Mouse (Mus musculus): ENCODE measurements around the gene Tmod1. TPM values are rescaled to one million over a fixed set of nuclear protein-coding genes. Genes with fewer than 3 reads are reported as not detected.

Gene Tmod1
- polyA plus RNA-seq, 1 experiment from 2014 or later, result 4.7 TPM

GRCm38 (mm10) chr4:46129311-46130004 is 90.7 kb downstream of the Tmod1 start:
- Histone ChIP-seq H3K4me1 (replicated peaks; ENCODE audit: control insufficient read depth, insufficient read depth, low read length) (no peaks in the 10 kb centered on the region), H3K9ac (ENCODE audit: low read depth, low read length) (no peak overlapping the region), H3K27me3 (replicated peaks; ENCODE audit: control insufficient read depth, insufficient read depth, low read length) (no peaks in the 10 kb centered on the region), H3K9me3 (ENCODE audit: control insufficient read depth) (no peaks in the 10 kb centered on the region), H3K4me2 (replicated peaks; ENCODE audit: low read depth) (no peak overlapping the region), H3K27ac (ENCODE audit: low read depth, low read length) (no peak overlapping the region), H3K4me3 (ENCODE audit: low read depth, low read length) (no peak overlapping the region), H3K36me3 (ENCODE audit: control insufficient read depth, insufficient read depth) (peaks cover 76% of the 10 kb centered on the region)
- no peak for ATAC-seq
- TF ChIP-seq CTCF (IDR thresholded peaks at IDR 0.05; ENCODE audit: low read depth), result no peak
- WGBS, result 92% methylated on average over 8 of the region's 8 CpGs

GRCm38 (mm10) chr4:46130221-46130620 is 91.5 kb downstream of the Tmod1 start:
- no peak for ATAC-seq
- H3K4me3 ChIP-seq (ENCODE audit: low read depth, low read length), result no peak overlapping the region
- H3K36me3 ChIP-seq (ENCODE audit: control insufficient read depth, insufficient read depth), result peaks cover 73% of the 10 kb centered on the region
- no peaks in the 10 kb centered on the region for H3K4me1 ChIP-seq (replicated peaks; ENCODE audit: control insufficient read depth, insufficient read depth, low read length)
- H3K27me3 ChIP-seq (replicated peaks; ENCODE audit: control insufficient read depth, insufficient read depth, low read length), result no peaks in the 10 kb centered on the region
- H3K9me3 ChIP-seq (ENCODE audit: control insufficient read depth), result no peaks in the 10 kb centered on the region
- TF ChIP-seq CTCF (IDR thresholded peaks at IDR 0.05; ENCODE audit: low read depth), result peak; percentile 86
- H3K4me2 ChIP-seq (replicated peaks; ENCODE audit: low read depth), result no peak overlapping the region
- H3K9ac ChIP-seq (ENCODE audit: low read depth, low read length), result no peak overlapping the region
- no peak overlapping the region for H3K27ac ChIP-seq (ENCODE audit: low read depth, low read length)
- WGBS, result 64% methylated on average over 3 of the region's 3 CpGs

GRCm38 (mm10) chr4:46131791-46132190 is 93.1 kb downstream of the Tmod1 start:
- WGBS, result 84% methylated on average over 6 of the region's 6 CpGs
- H3K4me2 ChIP-seq (replicated peaks; ENCODE audit: low read depth), result no peak overlapping the region
- no peaks in the 10 kb centered on the region for H3K27me3 ChIP-seq (replicated peaks; ENCODE audit: control insufficient read depth, insufficient read depth, low read length)
- no peak for ATAC-seq
- no peaks in the 10 kb centered on the region; the same call in 1 of the 2 replicates for H3K4me1 ChIP-seq (replicated peaks; ENCODE audit: control insufficient read depth, insufficient read depth, low read length)
- H3K27ac ChIP-seq (ENCODE audit: low read depth, low read length), result no peak overlapping the region
- peaks cover 63% of the 10 kb centered on the region for H3K36me3 ChIP-seq (ENCODE audit: control insufficient read depth, insufficient read depth)
- no peak overlapping the region for H3K9ac ChIP-seq (ENCODE audit: low read depth, low read length)
- H3K9me3 ChIP-seq (ENCODE audit: control insufficient read depth), result no peaks in the 10 kb centered on the region
- no peak for TF ChIP-seq CTCF (IDR thresholded peaks at IDR 0.05; ENCODE audit: low read depth)
- no peak overlapping the region for H3K4me3 ChIP-seq (ENCODE audit: low read depth, low read length)

- 3% methylated on average over 17 of the region's 17 CpGs for WGBS
- H3K36me3 ChIP-seq (ENCODE audit: control insufficient read depth, insufficient read depth), result peaks cover 20% of the 10 kb centered on the region
- peak; percentile 48; the same call in 1 of the 2 replicates for ATAC-seq
These were observed 99.0 kb downstream of the Tmod1 start for GRCm38 (mm10) chr4:46137629-46138286.

GRCm38 (mm10) chr4:46138287-46139222 is 99.8 kb downstream of the Tmod1 start, which contains the start of the genes Ncbp1 and Tstd2:
Gene Ncbp1 (plus strand): TSS chr4:46138613.
Gene Tstd2 (minus strand): TSS chr4:46138694.
- Histone ChIP-seq H3K4me1 (replicated peaks; ENCODE audit: control insufficient read depth, insufficient read depth, low read length) (no peaks in the 10 kb centered on the region; the same call in 1 of the 2 replicates), H3K27ac (ENCODE audit: low read depth, low read length) (peak within 1 kb of the TSS; percentile 99), H3K4me2 (replicated peaks; ENCODE audit: low read depth) (peak within 1 kb of the TSS; percentile 74), H3K9ac (ENCODE audit: low read depth, low read length) (peak within 1 kb of the TSS; percentile 88), H3K27me3 (replicated peaks; ENCODE audit: control insufficient read depth, insufficient read depth, low read length) (no peaks in the 10 kb centered on the region), H3K4me3 (ENCODE audit: low read depth, low read length) (peak within 1 kb of the TSS; percentile 92), H3K9me3 (ENCODE audit: control insufficient read depth) (no peaks in the 10 kb centered on the region), H3K36me3 (ENCODE audit: control insufficient read depth, insufficient read depth) (peaks cover 17% of the 10 kb centered on the region)
- TF ChIP-seq CTCF (IDR thresholded peaks at IDR 0.05; ENCODE audit: low read depth), result 0 out of 2 replicates have a peak, but pooled peaks have one; percentile 2
- WGBS, result under 1% methylated on average over 88 of the region's 90 CpGs
- peak; percentile 89 for ATAC-seq

More at GRCm38 (mm10) chr4:46137629-46138286, 99.0 kb downstream of the Tmod1 start:
- Histone ChIP-seq H3K27me3 (replicated peaks; ENCODE audit: control insufficient read depth, insufficient read depth, low read length) (no peaks in the 10 kb centered on the region), H3K4me1 (replicated peaks; ENCODE audit: control insufficient read depth, insufficient read depth, low read length) (no peaks in the 10 kb centered on the region; the same call in 1 of the 2 replicates), H3K4me2 (replicated peaks; ENCODE audit: low read depth) (peak overlapping the region; percentile 74), H3K27ac (ENCODE audit: low read depth, low read length) (peak overlapping the region; percentile 99), H3K9ac (ENCODE audit: low read depth, low read length) (peak overlapping the region; percentile 88), H3K4me3 (ENCODE audit: low read depth, low read length) (peak overlapping the region; percentile 92), H3K9me3 (ENCODE audit: control insufficient read depth) (no peaks in the 10 kb centered on the region)
- TF ChIP-seq CTCF (IDR thresholded peaks at IDR 0.05; ENCODE audit: low read depth), result no peak
